Mouse (Mus musculus) kidney, adult 2 months (tissue): Measurements from ENCODE around the gene Fam187a.

Experiments
- CTCF ChIP-seq: fragments of 200-500 bp; conservative IDR thresholded peaks from 2 replicates; pipeline ENCODE4 v1.5.1; 2011; ENCODE audit warnings: low read depth, mild to moderate bottlenecking, control low read depth, low read length, moderate library complexity, mixed read lengths; ENCODE audit not compliant: insufficient read depth, insufficient read length
- POLR2A ChIP-seq: fragments of 200-500 bp; IDR thresholded peaks from one replicate; pipeline ENCODE4 v1.6.1; 2011; ENCODE audit warnings: low read depth, low read length, control low read depth

GRCm38 (mm10) chr11:102894716-102895115 is 9.7 kb downstream of the Fam187a start:
- TF ChIP-seq CTCF, result no peak
- TF ChIP-seq POLR2A, result no peak
